Mouse (Mus musculus): ENCODE measurements around the gene Jmjd8.

The Jmjd8 gene

DNA sequence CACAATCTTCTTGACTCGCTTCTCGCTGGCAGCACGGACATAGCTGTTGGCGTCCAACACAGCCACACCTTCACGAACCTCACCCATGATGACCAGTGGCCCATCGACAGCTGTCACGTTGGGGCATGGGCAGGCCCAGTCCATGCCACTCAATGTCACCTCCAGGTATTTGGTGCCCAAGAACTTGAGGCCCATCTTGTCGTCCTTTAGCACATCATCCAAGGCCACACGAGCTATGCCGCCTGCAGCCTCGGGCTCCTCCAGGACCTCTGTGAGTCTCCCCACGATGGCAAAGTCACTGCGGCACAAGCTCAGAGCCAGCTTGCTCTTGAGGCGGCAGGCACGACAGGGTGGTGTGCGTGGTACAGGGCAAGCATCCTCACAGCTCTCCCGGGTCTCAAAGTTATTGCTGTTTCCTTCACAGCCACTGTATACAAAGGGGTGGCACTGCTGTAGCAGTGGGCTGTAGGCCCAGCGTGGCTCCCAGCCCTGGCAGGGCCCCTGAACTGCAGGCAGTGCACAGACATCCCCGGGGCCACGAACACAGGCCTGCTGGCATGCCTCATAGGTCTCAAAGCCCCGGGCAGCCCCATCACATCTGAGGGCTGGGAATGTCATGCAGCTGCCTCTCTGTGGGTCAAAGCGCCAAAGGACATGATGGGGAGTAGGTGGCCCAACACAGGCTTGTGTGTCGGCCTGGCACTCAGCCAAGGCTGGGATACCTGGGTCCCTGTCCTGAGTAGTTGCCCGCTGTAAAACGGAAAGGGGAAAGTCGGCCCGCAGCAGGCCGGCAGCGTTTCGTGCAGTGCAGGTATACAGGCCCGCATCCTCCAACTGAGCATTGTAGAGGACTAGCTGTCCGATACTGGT lies 49.3 kb downstream of the Jmjd8 start:
- no peak for DNase-seq (ENCODE audit: low spot score)

DNA sequence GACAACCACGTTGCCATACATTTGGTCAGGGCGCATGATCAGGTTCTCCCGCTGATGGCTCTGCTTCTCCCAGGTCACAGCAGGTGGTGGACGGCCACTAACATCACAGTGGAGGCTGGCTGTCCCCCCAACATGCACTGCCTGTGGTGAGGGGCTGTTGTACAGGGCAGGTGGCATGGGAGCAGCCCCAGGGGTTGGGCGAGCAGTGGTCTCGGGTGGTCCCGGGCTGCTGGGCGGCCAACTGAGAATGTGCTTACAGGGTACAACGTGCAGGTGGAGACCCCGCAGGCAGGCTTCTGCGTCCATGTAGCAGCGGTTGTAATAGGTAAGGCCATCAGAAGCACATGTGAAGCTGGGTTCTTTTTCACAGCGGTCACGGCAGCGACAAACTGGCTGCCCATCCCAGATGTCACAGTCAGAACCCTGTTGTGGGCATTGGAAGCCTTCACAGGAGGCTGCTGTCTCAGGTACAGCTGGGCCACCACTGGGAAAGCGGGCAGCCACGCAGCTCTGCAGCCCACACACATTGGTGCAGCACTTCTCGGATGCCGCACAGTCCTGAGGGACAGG lies 50.0 kb downstream of the Jmjd8 start:
- no peak for DNase-seq (ENCODE audit: low spot score)

DNA sequence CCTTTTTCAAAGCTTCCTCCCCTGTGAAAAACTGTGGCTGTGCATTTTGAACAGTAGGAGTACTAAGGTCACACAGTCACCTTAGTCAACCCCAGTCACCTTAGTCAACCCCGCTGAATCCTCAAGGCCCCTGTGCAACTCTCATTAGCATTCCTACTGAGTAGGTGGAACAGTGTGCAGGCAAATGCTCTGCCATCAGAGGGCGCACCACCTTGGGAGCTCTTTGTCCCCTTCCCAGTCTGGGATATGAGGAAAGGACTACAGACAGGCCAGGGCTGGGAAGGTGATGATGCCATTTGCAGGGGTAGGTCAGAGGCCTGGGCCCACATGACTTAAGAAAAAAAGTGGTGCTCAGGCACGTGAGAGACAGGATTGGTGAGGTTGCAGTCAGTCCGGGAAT lies 50.6 kb downstream of the Jmjd8 start:
- no peak for DNase-seq (ENCODE audit: low spot score)

DNA sequence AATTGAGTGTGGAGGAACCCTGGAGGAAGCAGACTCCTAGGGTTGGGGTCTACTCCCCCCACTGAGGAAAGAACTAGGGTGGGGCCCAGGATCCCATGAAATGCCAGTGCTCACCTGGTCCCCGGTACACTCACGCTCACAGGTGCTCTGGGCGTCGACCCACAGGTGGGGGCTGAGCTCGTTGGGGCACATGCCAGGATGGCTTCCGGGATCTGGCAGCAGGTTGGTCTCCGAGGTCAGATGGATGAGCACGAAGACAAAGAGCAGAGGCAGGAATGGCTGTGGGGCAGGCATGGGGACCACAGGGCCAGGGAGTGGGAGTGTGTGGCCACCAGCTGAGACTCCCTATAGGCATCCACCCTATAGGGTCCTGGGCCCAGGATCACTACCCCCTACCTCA lies 51.1 kb downstream of the Jmjd8 start:
- DNase-seq (ENCODE audit: low spot score), result no peak

DNA sequence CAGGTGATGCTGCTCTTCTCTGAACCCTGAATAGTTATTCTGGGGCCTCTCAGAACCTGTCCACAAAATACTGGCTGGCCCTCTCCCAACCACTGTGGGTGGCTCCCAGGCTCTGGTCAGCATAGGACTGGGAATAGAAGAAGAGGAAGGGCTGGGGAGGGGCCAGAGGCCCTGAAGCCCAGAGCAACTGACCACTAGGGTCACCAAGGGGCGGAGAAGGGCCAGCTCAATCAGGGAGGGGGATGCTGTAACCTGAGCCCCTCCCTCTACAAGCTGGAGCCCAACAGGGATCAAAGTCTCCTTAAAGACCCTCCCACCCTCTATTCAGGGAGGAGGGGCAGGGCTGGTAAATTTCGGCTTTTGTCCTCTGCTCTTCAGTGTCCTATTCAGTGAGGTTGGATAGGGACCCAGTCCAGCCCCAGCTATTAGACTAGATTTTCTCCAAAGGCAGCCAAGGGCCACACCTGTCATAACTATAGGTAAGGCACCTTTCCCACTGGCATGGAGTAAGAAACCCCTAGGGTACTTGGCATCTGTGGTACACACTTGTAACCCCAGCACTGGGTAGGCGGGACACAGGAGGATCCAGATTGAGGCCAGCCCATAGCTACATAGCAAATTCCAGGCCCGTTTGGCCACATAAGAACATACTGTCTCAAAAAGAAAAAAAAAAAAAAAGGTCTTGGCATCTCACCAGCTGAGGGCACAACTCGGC lies 51.7 kb downstream of the Jmjd8 start, which contains the start of gene Wfikkn1:
Gene Wfikkn1, minus strand, starts transcription at position 663 of the 715 bp plus-strand sequence.
- DNase-seq (ENCODE audit: low spot score), result peak; percentile 32

DNA sequence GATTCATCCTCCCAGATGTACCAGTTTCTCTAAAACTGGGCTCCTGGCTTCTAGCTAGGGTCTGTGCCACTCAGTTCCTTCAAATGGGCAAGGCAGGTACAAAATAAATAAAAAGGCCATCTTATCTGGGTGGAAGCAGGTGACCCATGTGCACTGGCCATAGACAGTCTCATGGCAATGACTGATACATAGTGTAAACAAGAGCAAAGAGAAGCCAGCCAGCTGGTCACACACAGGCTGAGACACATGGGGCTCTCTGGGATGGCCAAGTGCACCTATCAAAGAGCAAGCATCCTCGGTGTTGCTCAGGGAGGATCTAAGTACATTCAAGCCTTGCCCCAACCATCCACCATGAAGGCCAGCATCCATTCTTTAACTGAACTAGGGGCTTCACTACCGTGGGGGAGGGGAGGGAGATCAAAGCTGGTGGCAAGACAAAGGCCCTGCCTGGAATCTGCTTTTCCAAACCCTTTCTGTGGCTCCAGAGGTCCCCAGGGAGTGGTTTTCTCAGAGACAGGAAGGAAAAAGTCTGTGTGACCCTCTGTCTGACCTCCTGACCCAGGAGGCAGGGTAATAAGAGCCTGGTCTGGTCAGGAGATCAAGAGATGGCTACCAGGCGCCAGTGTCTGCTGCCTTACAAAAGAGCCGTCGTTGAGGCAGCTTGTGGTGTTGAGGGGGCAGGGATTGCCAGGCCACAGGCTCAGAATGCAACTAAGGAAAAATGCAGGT lies 52.4 kb downstream of the Jmjd8 start:
- DNase-seq (ENCODE audit: low spot score), result no peak

Data from MN1 (cell line).